Mouse (Mus musculus) R1 (cell line): ENCODE measurements around the gene Manf.

Source experiments
- DNase-seq: peaks from one replicate; pipeline ENCODE4 v3.0.0-alpha.2; 2018; ENCODE audit warnings: low read depth, low spot score

Gene Manf

GRCm38 (mm10) chr9:106884996-106885900, 6.5 kb downstream of the Manf start:
- no peak for DNase-seq

- peak; percentile 52 for DNase-seq
Measured at GRCm38 (mm10) chr9:106884306-106884705, 7.5 kb downstream of the Manf start.

GRCm38 (mm10) chr9:106883085-106883484, 8.7 kb downstream of the Manf start:
- DNase-seq: no peak

GRCm38 (mm10) chr9:106882176-106882575, 9.6 kb downstream of the Manf start:
- DNase-seq: no peak

GRCm38 (mm10) chr9:106881071-106881755, 10.6 kb downstream of the Manf start:
- DNase-seq: no peak

GRCm38 (mm10) chr9:106879471-106879870, 12.3 kb downstream of the Manf start:
- no peak for DNase-seq

- DNase-seq: no peak
Measured at GRCm38 (mm10) chr9:106876666-106877065, 15.1 kb downstream of the Manf start.

- no peak for DNase-seq
Measured at GRCm38 (mm10) chr9:106874216-106874615, 17.6 kb downstream of the Manf start.

GRCm38 (mm10) chr9:106858036-106858435, 33.7 kb downstream of the Manf start:
- DNase-seq: no peak

GRCm38 (mm10) chr9:106856664-106857063, 35.1 kb downstream of the Manf start:
- no peak for DNase-seq

GRCm38 (mm10) chr9:106842800-106843199, 49.0 kb downstream of the Manf start:
- peak; percentile 83 for DNase-seq

- DNase-seq: no peak
Measured at GRCm38 (mm10) chr9:106840569-106840968, 51.2 kb downstream of the Manf start.

- peak; percentile 96 for DNase-seq
Measured at GRCm38 (mm10) chr9:106822381-106823104, 69.2 kb downstream of the Manf start.

GRCm38 (mm10) chr9:106821618-106822380, 70.0 kb downstream of the Manf start, which contains the start of gene Dcaf1:
Dcaf1 (plus strand) TSS chr9:106821874.
- peak; percentile 99 for DNase-seq

GRCm38 (mm10) chr9:106821050-106821617, 70.6 kb downstream of the Manf start:
- DNase-seq: no peak

- DNase-seq: peak; percentile 67
Measured at GRCm38 (mm10) chr9:106819201-106819600, 72.6 kb downstream of the Manf start.

- DNase-seq: no peak
Measured at GRCm38 (mm10) chr9:106818191-106818590, 73.6 kb downstream of the Manf start.

GRCm38 (mm10) chr9:106806503-106806902, 85.3 kb downstream of the Manf start:
- DNase-seq: no peak

- DNase-seq: no peak
Measured at GRCm38 (mm10) chr9:106790831-106791230, 100.9 kb downstream of the Manf start.

GRCm38 (mm10) chr9:106789363-106789762, 102.4 kb downstream of the Manf start:
- DNase-seq: no peak

GRCm38 (mm10) chr9:106788812-106789321, 102.9 kb downstream of the Manf start, which contains the start of gene Rad54l2:
Rad54l2 (minus strand) TSS chr9:106789194.
- DNase-seq: peak; percentile 87
